Mouse (Mus musculus): ENCODE measurements around the gene Hmox1. TPM values are rescaled to one million over a fixed set of nuclear protein-coding genes. Genes with fewer than 3 reads are reported as not detected.

Hmox1 gene
- 12.5 and 15.0 TPM in 2 replicates for polyA plus RNA-seq (2014; fragmentation: Nextera tagmentation; extraction: Ambion mirVana)

- Histone ChIP-seq H3K9ac (ENCODE audit: low read depth, low read length) (peak within 1 kb of the TSS; percentile 70), H3K4me1 (ENCODE audit: control insufficient read depth, insufficient read depth, low read length) (peaks cover 14% of the 10 kb centered on the region; the same call in 1 of the 2 replicates), H3K27me3 (ENCODE audit: control insufficient read depth, insufficient read depth, low read length) (no peaks in the 10 kb centered on the region), H3K36me3 (ENCODE audit: control insufficient read depth, insufficient read depth, low read length) (no peaks in the 10 kb centered on the region; the same call in 1 of the 2 replicates), H3K4me2 (replicated peaks; ENCODE audit: low read depth, low read length) (peak within 1 kb of the TSS; percentile 72), H3K4me3 (ENCODE audit: low read length) (peak within 1 kb of the TSS; percentile 62), H3K27ac (ENCODE audit: low read depth, low read length) (peak within 1 kb of the TSS; percentile 47; the same call in 1 of the 2 replicates), H3K9me3 (ENCODE audit: control insufficient read depth, low read length) (no peaks in the 10 kb centered on the region)
- WGBS, result 1% methylated on average over 36 of the region's 36 CpGs
- peak; percentile 94 for ATAC-seq (ENCODE audit: low FRiP score, low TSS enrichment)
These were observed at the start of gene Hmox1 for GRCm38 (mm10) chr8:75093399-75094156. Hmox1 (plus strand) TSS chr8:75093621.

GRCm38 (mm10) chr8:75046303-75046702 lies 47.1 kb upstream of the Hmox1 start:
- Histone ChIP-seq H3K36me3 (ENCODE audit: control insufficient read depth, insufficient read depth, low read length) (no peaks in the 10 kb centered on the region), H3K4me2 (replicated peaks; ENCODE audit: low read depth, low read length) (no peak overlapping the region), H3K27me3 (ENCODE audit: control insufficient read depth, insufficient read depth, low read length) (no peaks in the 10 kb centered on the region), H3K4me3 (ENCODE audit: low read length) (no peak overlapping the region), H3K4me1 (ENCODE audit: control insufficient read depth, insufficient read depth, low read length) (no peaks in the 10 kb centered on the region), H3K9me3 (ENCODE audit: control insufficient read depth, low read length) (no peaks in the 10 kb centered on the region), H3K9ac (ENCODE audit: low read depth, low read length) (no peak overlapping the region), H3K27ac (ENCODE audit: low read depth, low read length) (no peak overlapping the region)
- ATAC-seq (ENCODE audit: low FRiP score, low TSS enrichment), result no peak
- WGBS, result 84% methylated on average over 1 of the region's 1 CpGs

DNA sequence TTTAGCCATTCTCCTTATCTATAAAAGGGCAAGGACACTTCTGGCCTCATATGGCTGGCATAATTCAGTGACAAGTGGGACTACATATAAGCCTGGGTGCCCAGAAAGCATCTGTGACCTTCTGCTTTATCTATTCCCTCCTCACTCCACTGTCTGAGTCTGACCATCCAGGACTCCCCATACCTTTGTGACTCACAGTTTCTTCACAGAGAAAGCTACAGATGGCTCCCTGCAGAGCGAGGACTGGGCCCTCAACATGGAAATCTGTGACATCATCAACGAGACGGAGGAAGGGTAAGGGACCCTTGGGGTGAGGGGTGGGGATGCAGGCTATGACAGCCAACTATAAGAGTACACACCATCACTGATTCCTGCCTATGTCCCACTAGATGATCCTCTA lies 45.6 kb upstream of the Hmox1 start:
- no peak overlapping the region for H3K4me2 ChIP-seq (replicated peaks; ENCODE audit: low read depth, low read length)

DNA sequence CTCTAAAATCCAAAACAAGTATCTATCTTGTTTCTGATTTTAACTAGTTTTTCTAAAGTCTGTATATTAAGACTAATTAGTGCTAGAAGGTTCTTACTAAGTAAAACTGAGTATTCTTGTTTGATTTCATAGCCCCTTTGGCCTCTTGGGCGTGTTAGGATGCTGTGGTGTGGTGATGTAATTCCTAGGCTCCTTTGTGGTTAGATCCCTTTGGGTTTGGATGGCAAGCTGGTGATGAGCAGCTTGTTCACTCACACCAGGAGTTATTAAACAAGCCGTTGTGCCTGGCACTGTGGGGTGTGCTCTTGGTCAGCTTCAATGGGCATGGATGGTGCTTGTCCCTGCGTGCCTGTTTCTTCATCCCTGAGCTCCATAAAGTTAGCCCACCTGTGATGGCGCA lies 40.1 kb upstream of the Hmox1 start:
- Histone ChIP-seq H3K27ac (ENCODE audit: low read depth, low read length) (no peak overlapping the region), H3K9ac (ENCODE audit: low read depth, low read length) (no peak overlapping the region), H3K4me1 (ENCODE audit: control insufficient read depth, insufficient read depth, low read length) (no peaks in the 10 kb centered on the region), H3K36me3 (ENCODE audit: control insufficient read depth, insufficient read depth, low read length) (0 out of 2 replicates have a peak, but pooled peaks cover 2% of the 10 kb centered on the region), H3K4me3 (ENCODE audit: low read length) (no peak overlapping the region), H3K9me3 (ENCODE audit: control insufficient read depth, low read length) (no peaks in the 10 kb centered on the region), H3K27me3 (ENCODE audit: control insufficient read depth, insufficient read depth, low read length) (no peaks in the 10 kb centered on the region), H3K4me2 (replicated peaks; ENCODE audit: low read depth, low read length) (no peak overlapping the region)
- ATAC-seq (ENCODE audit: low FRiP score, low TSS enrichment), result no peak
- WGBS, result 89% methylated on average over 4 of the region's 4 CpGs

More for the DNA sequence above, 45.6 kb upstream of the Hmox1 start:
- Histone ChIP-seq H3K4me3 (ENCODE audit: low read length) (no peak overlapping the region), H3K27me3 (ENCODE audit: control insufficient read depth, insufficient read depth, low read length) (no peaks in the 10 kb centered on the region), H3K27ac (ENCODE audit: low read depth, low read length) (no peak overlapping the region), H3K4me1 (ENCODE audit: control insufficient read depth, insufficient read depth, low read length) (no peaks in the 10 kb centered on the region), H3K9me3 (ENCODE audit: control insufficient read depth, low read length) (no peaks in the 10 kb centered on the region), H3K9ac (ENCODE audit: low read depth, low read length) (no peak overlapping the region), H3K36me3 (ENCODE audit: control insufficient read depth, insufficient read depth, low read length) (no peaks in the 10 kb centered on the region)
- no peak for ATAC-seq (ENCODE audit: low FRiP score, low TSS enrichment)
- WGBS, result 97% methylated on average over 3 of the region's 3 CpGs

- 86% methylated on average over 2 of the region's 2 CpGs for WGBS
These were observed 37.7 kb upstream of the Hmox1 start for GRCm38 (mm10) chr8:75055673-75056072.

DNA sequence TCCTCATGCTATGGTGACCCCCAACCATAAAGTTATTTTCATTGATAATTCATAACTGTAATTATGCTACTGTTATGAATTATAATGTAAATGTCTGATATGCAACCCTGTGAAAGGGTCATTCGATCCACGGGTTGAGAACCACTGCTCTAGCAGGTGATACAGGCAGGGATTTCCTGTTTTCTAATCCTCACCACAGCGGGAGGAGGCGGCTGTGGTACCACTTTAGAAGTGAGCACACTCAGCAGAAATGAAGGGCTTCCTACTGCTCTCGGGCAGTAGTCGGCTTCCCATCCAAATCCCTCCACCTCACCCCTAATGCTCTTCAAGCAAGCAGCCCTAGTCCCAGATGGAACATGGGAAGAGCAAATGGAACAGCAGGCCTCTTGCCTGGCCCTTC lies 33.4 kb upstream of the Hmox1 start:
- H3K36me3 ChIP-seq (ENCODE audit: control insufficient read depth, insufficient read depth, low read length), result peaks cover 2% of the 10 kb centered on the region; the same call in 1 of the 2 replicates
- ATAC-seq (ENCODE audit: low FRiP score, low TSS enrichment), result no peak
- no peaks in the 10 kb centered on the region for H3K9me3 ChIP-seq (ENCODE audit: control insufficient read depth, low read length)
- no peak overlapping the region for H3K9ac ChIP-seq (ENCODE audit: low read depth, low read length)
- H3K4me3 ChIP-seq (ENCODE audit: low read length), result no peak overlapping the region
- no peak overlapping the region for H3K27ac ChIP-seq (ENCODE audit: low read depth, low read length)
- 89% methylated on average over 6 of the region's 6 CpGs for WGBS
- H3K4me2 ChIP-seq (replicated peaks; ENCODE audit: low read depth, low read length), result no peak overlapping the region
- H3K4me1 ChIP-seq (ENCODE audit: control insufficient read depth, insufficient read depth, low read length), result no peaks in the 10 kb centered on the region
- no peaks in the 10 kb centered on the region for H3K27me3 ChIP-seq (ENCODE audit: control insufficient read depth, insufficient read depth, low read length)

More at GRCm38 (mm10) chr8:75055673-75056072, 37.7 kb upstream of the Hmox1 start:
- Histone ChIP-seq H3K4me2 (replicated peaks; ENCODE audit: low read depth, low read length) (no peak overlapping the region), H3K4me3 (ENCODE audit: low read length) (no peak overlapping the region), H3K27ac (ENCODE audit: low read depth, low read length) (no peak overlapping the region), H3K36me3 (ENCODE audit: control insufficient read depth, insufficient read depth, low read length) (0 out of 2 replicates have a peak, but pooled peaks cover 2% of the 10 kb centered on the region), H3K9ac (ENCODE audit: low read depth, low read length) (no peak overlapping the region), H3K27me3 (ENCODE audit: control insufficient read depth, insufficient read depth, low read length) (no peaks in the 10 kb centered on the region), H3K4me1 (ENCODE audit: control insufficient read depth, insufficient read depth, low read length) (no peaks in the 10 kb centered on the region), H3K9me3 (ENCODE audit: control insufficient read depth, low read length) (no peaks in the 10 kb centered on the region)
- ATAC-seq (ENCODE audit: low FRiP score, low TSS enrichment), result no peak

DNA sequence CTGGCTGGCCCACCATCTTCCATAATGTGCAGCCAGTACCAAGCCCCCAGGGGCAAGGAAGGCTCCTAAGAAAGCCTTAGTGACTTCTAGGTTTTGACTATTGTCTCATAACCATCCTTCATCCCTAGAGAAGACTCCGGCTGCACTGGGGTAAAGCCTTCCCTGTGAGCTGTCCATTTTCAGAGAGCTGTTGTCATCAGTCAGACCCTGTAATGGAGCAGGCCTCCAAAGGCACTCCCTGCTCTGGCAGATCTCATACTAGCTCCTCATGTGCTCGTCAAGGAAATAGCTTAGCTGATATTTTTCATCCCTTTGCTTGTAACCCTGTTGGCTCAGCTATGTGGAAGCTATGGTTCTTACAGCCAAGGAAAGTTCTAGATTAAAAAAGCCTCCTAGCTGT lies 32.6 kb upstream of the Hmox1 start:
- no peaks in the 10 kb centered on the region for H3K9me3 ChIP-seq (ENCODE audit: control insufficient read depth, low read length)
- H3K27ac ChIP-seq (ENCODE audit: low read depth, low read length), result no peak overlapping the region
- no peak overlapping the region for H3K4me3 ChIP-seq (ENCODE audit: low read length)
- H3K4me2 ChIP-seq (replicated peaks; ENCODE audit: low read depth, low read length), result no peak overlapping the region
- H3K27me3 ChIP-seq (ENCODE audit: control insufficient read depth, insufficient read depth, low read length), result no peaks in the 10 kb centered on the region
- H3K36me3 ChIP-seq (ENCODE audit: control insufficient read depth, insufficient read depth, low read length), result peaks cover 2% of the 10 kb centered on the region; the same call in 1 of the 2 replicates
- H3K4me1 ChIP-seq (ENCODE audit: control insufficient read depth, insufficient read depth, low read length), result no peaks in the 10 kb centered on the region
- ATAC-seq (ENCODE audit: low FRiP score, low TSS enrichment), result no peak
- H3K9ac ChIP-seq (ENCODE audit: low read depth, low read length), result no peak overlapping the region
- 91% methylated on average over 2 of the region's 2 CpGs for WGBS

GRCm38 (mm10) chr8:75063290-75063689 lies 30.1 kb upstream of the Hmox1 start:
- Histone ChIP-seq H3K9ac (ENCODE audit: low read depth, low read length) (no peak overlapping the region), H3K27ac (ENCODE audit: low read depth, low read length) (no peak overlapping the region), H3K4me1 (ENCODE audit: control insufficient read depth, insufficient read depth, low read length) (no peaks in the 10 kb centered on the region), H3K4me3 (ENCODE audit: low read length) (no peak overlapping the region), H3K27me3 (ENCODE audit: control insufficient read depth, insufficient read depth, low read length) (no peaks in the 10 kb centered on the region), H3K36me3 (ENCODE audit: control insufficient read depth, insufficient read depth, low read length) (no peaks in the 10 kb centered on the region; the same call in 1 of the 2 replicates), H3K9me3 (ENCODE audit: control insufficient read depth, low read length) (no peaks in the 10 kb centered on the region), H3K4me2 (replicated peaks; ENCODE audit: low read depth, low read length) (no peak overlapping the region)
- WGBS, result 58% methylated on average over 3 of the region's 3 CpGs
- no peak for ATAC-seq (ENCODE audit: low FRiP score, low TSS enrichment)

GRCm38 (mm10) chr8:75064790-75065189 lies 28.6 kb upstream of the Hmox1 start:
- no peaks in the 10 kb centered on the region for H3K9me3 ChIP-seq (ENCODE audit: control insufficient read depth, low read length)
- ATAC-seq (ENCODE audit: low FRiP score, low TSS enrichment), result no peak
- H3K27ac ChIP-seq (ENCODE audit: low read depth, low read length), result no peak overlapping the region
- no peak overlapping the region for H3K4me2 ChIP-seq (replicated peaks; ENCODE audit: low read depth, low read length)
- no peaks in the 10 kb centered on the region; the same call in 1 of the 2 replicates for H3K36me3 ChIP-seq (ENCODE audit: control insufficient read depth, insufficient read depth, low read length)
- no peaks in the 10 kb centered on the region for H3K27me3 ChIP-seq (ENCODE audit: control insufficient read depth, insufficient read depth, low read length)
- H3K9ac ChIP-seq (ENCODE audit: low read depth, low read length), result no peak overlapping the region
- no peak overlapping the region for H3K4me3 ChIP-seq (ENCODE audit: low read length)
- 86% methylated on average over 3 of the region's 3 CpGs for WGBS
- H3K4me1 ChIP-seq (ENCODE audit: control insufficient read depth, insufficient read depth, low read length), result no peaks in the 10 kb centered on the region
